Mouse (Mus musculus) CH12.LX (cell line): ENCODE measurements at regions not wholly inside any gene's neighbourhood (a gene's known extent, or its start where the extent isn't known, plus 50 kb on each side); places are given as distances from the start of the nearest gene placed in this dataset.

Experiments
- CTCF ChIP-seq, 2 experiments: IDR thresholded peaks in 1 of 2; conservative IDR thresholded peaks in 1 of 2; 2 replicates each; pipeline ENCODE4 v1.5.1; 2011 to 2012; ENCODE audit warnings: low read depth in 2 of 2, low read length in 2 of 2, improper control_type of control experiment in 1 of 2, inconsistent platforms in 1 of 2, mild to moderate bottlenecking in 1 of 2, moderate library complexity in 1 of 2
- EP300 ChIP-seq: IDR thresholded peaks from 2 replicates; pipeline ENCODE4 v1.6.1; 2011; ENCODE audit warnings: low read length, improper control_type of control experiment
- NRF1 ChIP-seq: IDR thresholded peaks from 2 replicates; pipeline ENCODE4 v1.6.1; 2014; ENCODE audit warnings: low read depth, mild to moderate bottlenecking, inconsistent platforms, low read length, improper control_type of control experiment, moderate library complexity
- POLR2A ChIP-seq: IDR thresholded peaks from 2 replicates; pipeline ENCODE4 v1.6.1; 2011; ENCODE audit warnings: low read depth, mild to moderate bottlenecking, improper control_type of control experiment, low read length
- ZKSCAN1 ChIP-seq: IDR thresholded peaks from 2 replicates; pipeline ENCODE4 v1.6.1; 2012; ENCODE audit warnings: low read depth, inconsistent platforms, low read length, improper control_type of control experiment, borderline replicate concordance

- no peak for TF ChIP-seq NRF1
- TF ChIP-seq POLR2A: no peak
- no peak for TF ChIP-seq CTCF (conservative IDR thresholded peaks at IDR 0.05 in 1 of 2, IDR thresholded peaks at IDR 0.05 in 1 of 2; ENCODE audit: low read depth in 2 of 2, low read length in 2 of 2)
- TF ChIP-seq ZKSCAN1: no peak
- no peak for TF ChIP-seq EP300
Measured at GRCm38 (mm10) chr1:193513929-193514710, 144.0 kb upstream of the Camk1g start.
